Mouse (Mus musculus) C2C12 (cell line): Measurements from ENCODE around the gene Cntnap4. TPM values are rescaled to one million over a fixed set of nuclear protein-coding genes. Genes with fewer than 3 reads are reported as not detected.

Experiments used
- H3K27me3 ChIP-seq: one replicate; pipeline ENCODE4 v1.6.1; 2011; ENCODE audit not compliant: control insufficient read depth, insufficient read depth, insufficient read length
- H3K36me3 ChIP-seq: one replicate; pipeline ENCODE4 v1.6.1; 2011; ENCODE audit not compliant: control insufficient read depth, insufficient read depth
- H3K4me3 ChIP-seq: one replicate; pipeline ENCODE4 v1.5.1; 2011; ENCODE audit warnings: mild to moderate bottlenecking, control low read depth; ENCODE audit not compliant: poor library complexity, insufficient read depth, severe bottlenecking
- H3K79me2 ChIP-seq: one replicate; pipeline ENCODE4 v1.6.1; 2011; ENCODE audit not compliant: control insufficient read depth, insufficient read depth
- H3K79me3 ChIP-seq: one replicate; pipeline ENCODE4 v1.6.1; 2011; ENCODE audit warnings: low read depth, control low read depth
- H3ac ChIP-seq: one replicate; pipeline ENCODE3; 2011; ENCODE audit warnings: low read depth; ENCODE audit not compliant: control insufficient read depth, insufficient read length
- CEBPB ChIP-seq: IDR thresholded peaks from one replicate; pipeline ENCODE4 v1.6.1; 2011; ENCODE audit warnings: low read depth, mild to moderate bottlenecking, control low read depth, moderate library complexity
- CTCF ChIP-seq: IDR thresholded peaks from one replicate; pipeline ENCODE4 v1.5.1; 2011; ENCODE audit not compliant: control insufficient read depth, insufficient read depth, insufficient read length
- FOSL1 ChIP-seq: IDR thresholded peaks from one replicate; pipeline ENCODE4 v1.8.0; 2011; ENCODE audit warnings: mild to moderate bottlenecking, low read length; ENCODE audit not compliant: poor library complexity, insufficient read depth, severe bottlenecking
- MAX ChIP-seq: IDR thresholded peaks from one replicate; pipeline ENCODE4 v1.6.1; 2011; ENCODE audit warnings: mild to moderate bottlenecking, control low read depth
- MYOD1 ChIP-seq: IDR thresholded peaks from one replicate; pipeline ENCODE4 v1.6.1; 2011; ENCODE audit warnings: low read depth; ENCODE audit not compliant: control insufficient read depth, insufficient read length
- MYOG ChIP-seq: IDR thresholded peaks from one replicate; pipeline ENCODE4 v1.6.1; 2011; ENCODE audit not compliant: control insufficient read depth, insufficient read length; ENCODE audit errors: extremely low read depth
- USF1 ChIP-seq: IDR thresholded peaks from one replicate; pipeline ENCODE4 v1.6.1; 2011; ENCODE audit warnings: low read depth, mild to moderate bottlenecking, control low read depth, moderate library complexity
- long read RNA-seq, 2 experiments: library from polyadenylated mRNA; unstranded; transcript quantifications; one replicate each; pipeline ENCODE4 v2.0.0; 2019 to 2020
- polyA plus RNA-seq: library from polyadenylated mRNA; unstranded; fragments of >200 nt; fragmentation: generic; extraction: Trizol; gene quantifications from one replicate; pipeline ENCODE4 v1.2.1, GENCODE M21; 2012; ENCODE audit warnings: missing spikeins

Gene Cntnap4
- polyA plus RNA-seq, result 7.5 TPM
- long read RNA-seq, experiment 1, result 0 reads
- long read RNA-seq, experiment 2, partial matches to known transcripts, result 0 of 12 reads
- long read RNA-seq, experiment 2, other reads (novel, unspliced or antisense), result 12 of 12 reads

- no peak for TF ChIP-seq CEBPB
- no peak for TF ChIP-seq CTCF
- no peak for TF ChIP-seq FOSL1
- no peak for TF ChIP-seq MYOG
- TF ChIP-seq USF1, result no peak
- TF ChIP-seq MAX, result no peak
- no peak for TF ChIP-seq MYOD1
- Histone ChIP-seq H3K79me2 (no peaks in the 10 kb centered on the region), H3K4me3 (no peak within 1 kb of the TSS), H3K36me3 (no peaks in the 10 kb centered on the region), H3ac (no peak within 1 kb of the TSS), H3K27me3 (no peaks in the 10 kb centered on the region), H3K79me3 (no peaks in the 10 kb centered on the region)
Observed at GRCm38 (mm10) chr8:112569471-112570141, at the start of gene Cntnap4. Gene Cntnap4, plus strand, starts transcription at chr8:112570043.

- no peak overlapping the region for H3ac ChIP-seq
- TF ChIP-seq USF1 (no peak), MYOG (no peak), FOSL1 (no peak), CEBPB (no peak), MYOD1 (no peak)
- H3K4me3 ChIP-seq, result no peak overlapping the region
Observed at GRCm38 (mm10) chr8:112557376-112557775, 12.5 kb upstream of the Cntnap4 start.

GRCm38 (mm10) chr8:112570541-112570940 is 698 bp downstream of the Cntnap4 start:
- no peaks in the 10 kb centered on the region for H3K79me3 ChIP-seq
- H3ac ChIP-seq, result no peak overlapping the region
- no peak overlapping the region for H3K4me3 ChIP-seq
- H3K79me2 ChIP-seq, result no peaks in the 10 kb centered on the region
- no peaks in the 10 kb centered on the region for H3K36me3 ChIP-seq
- TF ChIP-seq MYOD1, result no peak
- TF ChIP-seq USF1, result no peak
- TF ChIP-seq MAX, result no peak
- TF ChIP-seq MYOG, result no peak
- no peak for TF ChIP-seq FOSL1
- no peak for TF ChIP-seq CEBPB
- no peak for TF ChIP-seq CTCF
- H3K27me3 ChIP-seq, result no peaks in the 10 kb centered on the region

More at GRCm38 (mm10) chr8:112557376-112557775, 12.5 kb upstream of the Cntnap4 start:
- Histone ChIP-seq H3K79me3 (no peaks in the 10 kb centered on the region), H3K36me3 (no peaks in the 10 kb centered on the region), H3K79me2 (no peaks in the 10 kb centered on the region), H3K27me3 (no peaks in the 10 kb centered on the region)

- Histone ChIP-seq H3K27me3 (no peaks in the 10 kb centered on the region), H3ac (no peak overlapping the region), H3K79me2 (no peaks in the 10 kb centered on the region), H3K4me3 (no peak overlapping the region), H3K79me3 (no peaks in the 10 kb centered on the region), H3K36me3 (no peaks in the 10 kb centered on the region)
- TF ChIP-seq FOSL1 (no peak), MAX (no peak), CTCF (peak; percentile 76), MYOG (no peak), CEBPB (no peak), MYOD1 (no peak), USF1 (no peak)
Observed at GRCm38 (mm10) chr8:112571337-112571904, 1.6 kb downstream of the Cntnap4 start.

- H3ac ChIP-seq, result no peak overlapping the region
- TF ChIP-seq MYOG, result no peak
- TF ChIP-seq CEBPB, result no peak
- no peaks in the 10 kb centered on the region for H3K79me3 ChIP-seq
- no peaks in the 10 kb centered on the region for H3K36me3 ChIP-seq
- H3K27me3 ChIP-seq, result no peaks in the 10 kb centered on the region
- H3K79me2 ChIP-seq, result no peaks in the 10 kb centered on the region
- no peak overlapping the region for H3K4me3 ChIP-seq
Observed at GRCm38 (mm10) chr8:112581473-112581872, 11.6 kb downstream of the Cntnap4 start.

GRCm38 (mm10) chr8:112583440-112583839 is 13.6 kb downstream of the Cntnap4 start:
- no peak overlapping the region for H3K4me3 ChIP-seq
- no peaks in the 10 kb centered on the region for H3K79me2 ChIP-seq
- no peaks in the 10 kb centered on the region for H3K27me3 ChIP-seq
- H3K79me3 ChIP-seq, result no peaks in the 10 kb centered on the region
- TF ChIP-seq CEBPB (no peak), MAX (no peak), CTCF (no peak), MYOG (no peak), MYOD1 (no peak), FOSL1 (no peak), USF1 (no peak)
- no peak overlapping the region for H3ac ChIP-seq
- no peaks in the 10 kb centered on the region for H3K36me3 ChIP-seq
